Mouse (Mus musculus) telencephalon, adult 2 months (tissue): ENCODE measurements around the gene Itprip.
A peak's percentile ranks its signal among the peaks of the same experiment; 100 is the strongest.

Experiments used
- DNase-seq: peaks from one replicate; pipeline ENCODE4 v3.0.0-alpha.2; 2011; ENCODE audit warnings: low read depth, low spot score

Itprip gene

DNA sequence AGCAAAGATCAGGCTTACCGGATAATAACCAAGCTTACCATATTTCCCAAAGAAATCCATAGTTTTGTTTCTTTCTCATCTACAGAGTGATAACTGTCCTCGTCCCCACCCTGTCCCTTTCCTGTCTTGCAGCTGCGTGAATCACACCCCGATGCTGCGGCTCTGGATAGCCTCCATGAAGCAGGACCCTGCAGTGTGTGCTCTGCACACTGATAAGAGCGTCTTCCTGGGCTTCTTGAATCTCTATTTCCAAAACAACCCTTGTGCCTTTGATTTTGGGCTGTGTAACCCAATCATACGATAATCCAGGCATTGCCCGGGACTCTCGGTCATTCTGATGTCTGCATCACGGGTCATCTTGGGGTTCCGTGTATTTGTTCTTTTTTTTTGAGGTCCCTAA, 33.2 kb downstream of the Itprip start:
- no peak for DNase-seq

DNA sequence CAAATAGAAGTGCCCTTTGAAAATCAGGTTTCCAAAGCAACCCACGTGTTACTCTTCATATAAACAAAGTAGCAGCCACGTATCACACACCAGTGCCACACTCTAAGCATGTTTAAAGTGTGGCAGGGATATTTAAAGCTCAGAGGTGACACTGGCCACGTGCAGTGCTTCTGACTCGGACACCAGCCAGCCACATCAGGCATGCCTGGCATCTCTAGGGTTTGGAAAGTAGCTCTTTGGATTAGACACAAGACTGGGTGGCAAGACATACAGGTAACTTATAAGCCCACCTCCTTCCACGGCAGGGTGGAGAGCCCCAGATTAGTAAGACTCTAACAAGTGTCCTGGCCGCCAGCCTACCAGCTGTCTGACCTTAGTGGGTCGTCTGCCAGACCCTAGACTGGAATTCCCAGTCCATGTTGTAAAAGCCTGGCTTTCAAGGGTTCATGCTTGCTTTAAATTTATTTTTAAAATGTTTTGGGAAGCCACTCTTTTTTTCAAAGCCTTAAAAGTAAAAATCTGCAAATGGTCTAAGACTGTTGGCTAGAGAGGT, 33.8 kb downstream of the Itprip start:
- no peak for DNase-seq

DNA sequence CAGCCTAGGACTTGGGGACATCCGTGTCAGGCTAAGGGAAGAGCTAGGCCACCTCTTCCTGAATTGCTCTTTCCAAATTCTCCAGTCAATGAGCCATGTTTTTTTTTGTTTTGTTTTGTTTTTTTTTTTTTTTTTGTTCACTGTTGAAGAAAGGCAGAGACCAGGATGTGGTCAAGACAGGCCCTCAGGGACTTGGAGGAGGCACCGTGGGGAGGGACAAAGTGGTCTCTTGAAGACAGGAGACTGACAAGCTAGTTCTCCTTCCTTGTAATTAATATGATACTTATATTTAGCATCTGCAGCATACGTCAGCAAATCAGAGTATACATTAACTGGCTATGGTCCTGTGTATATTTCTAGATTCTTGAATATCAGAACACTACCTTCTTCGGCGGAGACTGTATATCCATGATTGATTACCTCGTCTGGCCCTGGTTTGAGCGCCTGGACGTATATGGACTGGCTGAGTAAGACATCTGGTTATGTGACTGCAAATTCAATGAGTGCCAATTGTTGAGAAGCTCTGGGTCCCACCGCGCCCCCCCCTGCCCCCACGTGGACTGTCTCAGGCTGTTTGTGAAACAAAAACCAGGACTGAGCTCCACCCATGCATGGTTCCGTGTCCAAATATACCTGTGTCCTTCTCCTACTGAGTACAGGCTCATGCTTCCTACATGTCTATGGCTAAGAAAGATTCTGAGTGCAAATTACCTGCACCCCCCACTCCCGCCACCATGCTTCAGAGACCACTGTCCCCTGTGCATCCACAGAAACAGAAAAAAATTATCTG, 34.6 kb downstream of the Itprip start:
- DNase-seq, result no peak

DNA sequence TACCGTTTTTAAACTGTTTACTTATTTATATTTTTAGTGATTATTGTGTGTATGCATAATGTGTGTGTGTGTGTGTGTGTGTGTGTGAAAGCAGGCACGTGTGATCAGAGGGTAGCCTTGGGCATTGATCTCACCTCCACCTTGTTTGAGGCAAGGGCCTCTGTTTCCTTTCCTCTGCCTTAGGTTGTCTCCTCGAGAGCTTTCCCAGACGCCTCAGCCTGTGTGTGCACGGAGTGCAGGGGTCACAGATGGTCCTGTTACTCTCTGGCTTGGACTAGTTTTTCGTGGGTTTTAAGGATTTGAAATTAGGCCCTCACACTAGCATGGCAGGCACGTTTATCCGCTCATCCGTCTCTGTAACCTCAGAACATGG, 36.2 kb downstream of the Itprip start:
- no peak for DNase-seq

DNA sequence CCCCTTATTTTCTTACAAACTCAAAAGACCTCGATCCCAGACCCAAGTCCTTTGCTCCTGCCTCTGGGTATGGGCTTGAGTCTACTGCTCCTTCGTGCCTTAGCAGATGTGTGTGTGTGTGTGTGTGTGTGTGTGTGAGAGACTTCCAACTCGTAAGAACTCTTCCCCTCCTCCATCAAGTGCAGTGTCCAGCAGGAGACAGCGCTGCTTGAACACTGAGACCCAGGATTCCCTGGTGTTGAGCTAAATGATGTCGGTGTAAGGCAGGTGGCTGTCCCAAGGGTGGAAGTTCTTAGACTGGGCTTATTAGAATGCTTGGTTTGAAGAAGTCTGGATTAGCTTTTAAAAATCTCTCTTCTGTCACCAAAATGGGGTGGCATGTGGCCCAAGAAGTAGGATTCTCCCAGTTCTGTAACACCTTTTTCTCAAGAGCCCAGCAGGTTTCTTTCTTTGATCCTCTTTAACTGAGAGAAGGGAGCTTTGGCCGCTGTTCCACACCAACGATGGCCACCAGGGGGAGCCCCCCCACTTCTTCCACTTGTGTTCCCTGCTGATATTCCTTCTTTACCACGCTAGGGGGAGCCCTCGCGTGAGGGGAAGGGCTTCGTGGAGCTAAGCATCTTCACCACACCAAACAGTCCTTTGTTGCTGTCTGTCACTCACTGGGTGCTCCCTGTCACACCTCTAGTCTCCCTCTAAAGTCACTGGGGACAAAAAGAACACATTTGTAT, 36.8 kb downstream of the Itprip start:
- DNase-seq, result peak; percentile 33

DNA sequence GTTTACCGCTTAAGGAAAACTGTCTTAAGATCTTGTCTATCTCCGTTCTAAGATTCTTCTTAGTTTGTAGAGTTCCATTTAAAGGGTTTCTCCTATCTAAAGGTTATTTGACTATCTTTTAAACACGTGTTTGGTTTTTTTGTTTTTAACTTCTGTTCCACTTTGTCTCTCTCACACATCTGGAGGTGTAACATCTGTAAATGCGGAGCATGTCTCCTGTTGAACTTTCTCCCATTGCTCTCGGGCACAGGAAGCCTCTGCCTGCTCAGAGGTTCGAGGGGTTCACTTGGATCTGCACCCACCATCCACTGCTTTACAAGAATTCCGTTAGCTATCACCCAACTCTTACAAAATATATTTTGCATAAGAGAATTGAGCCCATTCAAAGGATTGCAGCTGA, 37.6 kb downstream of the Itprip start:
- DNase-seq, result no peak

DNA sequence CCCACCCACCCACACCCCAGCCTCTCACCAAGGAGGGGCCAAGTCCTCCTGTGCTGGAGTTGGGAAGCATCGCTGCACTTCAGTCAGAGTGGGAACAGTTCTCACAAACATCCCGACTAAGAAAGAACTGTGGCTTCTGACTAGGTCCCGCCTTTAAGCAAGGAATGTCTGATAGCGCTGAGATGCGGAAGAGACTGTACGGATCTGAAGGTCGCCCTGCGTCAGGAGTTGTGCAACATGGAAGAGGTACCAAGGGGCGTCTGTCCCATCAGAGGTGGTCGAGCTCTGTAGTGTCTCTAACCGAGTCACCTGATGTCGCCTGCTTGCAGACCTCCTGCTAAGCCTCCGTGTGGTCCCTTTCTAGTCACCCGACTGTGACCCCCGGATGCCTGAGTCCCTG, 42.8 kb downstream of the Itprip start:
- no peak for DNase-seq

DNA sequence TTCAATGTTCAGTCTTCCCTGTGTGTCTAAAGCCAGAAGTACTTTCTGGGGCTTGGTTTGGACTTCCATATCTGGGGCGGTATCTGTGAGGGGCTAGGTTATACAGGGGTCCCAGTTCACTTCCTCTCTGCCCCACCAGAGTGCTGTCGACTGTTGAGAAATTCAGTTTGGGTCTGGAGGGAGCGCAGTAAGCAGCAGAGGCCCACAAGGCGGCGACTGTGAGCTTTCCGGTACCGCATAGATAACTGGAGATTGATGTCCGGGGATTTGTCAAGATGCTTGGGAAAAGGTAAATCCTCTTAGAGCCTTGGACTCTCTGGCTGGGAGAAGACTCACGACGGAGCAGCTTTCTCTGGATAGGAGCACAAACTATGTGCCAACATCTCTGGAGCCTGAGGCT, 47.6 kb downstream of the Itprip start:
- no peak for DNase-seq

DNA sequence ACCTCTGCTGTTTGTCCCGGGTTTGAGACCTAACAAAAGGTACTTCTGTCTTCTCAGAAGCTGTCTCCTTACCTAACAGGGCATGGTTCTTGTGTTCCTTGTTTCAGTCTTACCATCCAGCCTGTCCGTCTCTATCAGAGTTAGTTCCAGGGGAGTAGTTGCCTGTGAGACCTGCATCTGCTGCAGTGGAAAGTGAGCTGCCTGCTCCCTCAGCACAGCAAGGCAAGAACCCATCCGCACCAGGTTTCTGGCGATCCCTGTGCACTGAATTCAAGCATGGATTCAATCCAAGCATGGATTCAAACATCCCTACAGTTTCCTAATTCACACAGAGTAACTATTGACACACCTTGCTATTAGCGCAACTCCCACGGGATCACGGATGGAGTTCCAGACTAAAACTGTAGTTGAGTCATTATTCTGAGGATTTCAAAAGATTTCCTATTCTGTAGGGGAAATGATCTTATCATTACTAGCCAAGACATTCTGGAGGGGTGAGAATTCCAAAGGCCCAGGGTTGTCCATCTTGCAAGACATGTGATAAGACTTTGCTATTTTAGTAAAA, 48.9 kb downstream of the Itprip start:
- DNase-seq, result no peak

DNA sequence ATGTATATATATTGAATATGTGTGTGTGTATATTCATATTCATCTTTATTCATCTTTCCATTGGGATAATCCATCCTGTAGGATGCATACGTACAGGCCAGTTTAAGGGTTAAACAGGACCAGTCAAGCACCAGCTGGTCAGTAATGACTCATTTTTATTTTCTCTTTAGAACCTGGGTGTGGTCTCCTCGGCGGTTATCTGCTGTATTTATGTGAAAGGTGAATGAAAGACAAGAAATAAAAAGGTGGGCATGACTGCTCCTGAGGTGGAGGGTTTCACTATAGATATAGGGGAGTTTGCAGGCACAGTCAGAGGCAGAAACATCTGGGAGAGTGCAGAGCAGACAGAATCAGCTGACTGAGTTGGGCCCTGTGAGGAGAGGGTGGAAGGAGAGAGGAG, 49.6 kb downstream of the Itprip start:
- no peak for DNase-seq

DNA sequence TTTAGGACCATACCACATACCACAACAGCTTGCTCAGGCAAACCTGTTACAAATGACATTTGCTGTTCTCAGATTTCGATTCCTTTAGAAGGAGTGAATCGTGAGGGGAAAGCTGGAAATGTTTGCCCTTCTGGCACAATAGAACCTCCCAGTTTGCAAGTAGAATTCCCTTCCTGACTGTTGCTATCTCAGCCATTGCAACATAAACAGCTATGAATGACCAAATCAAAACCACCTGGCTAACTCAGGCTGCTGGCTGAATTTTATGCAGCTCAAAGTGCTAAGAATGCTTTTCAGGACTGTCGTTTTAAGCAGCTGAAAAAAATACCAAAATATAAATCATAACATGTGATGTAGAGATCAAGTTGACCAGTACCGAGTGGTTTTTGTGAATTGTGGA, 50.1 kb downstream of the Itprip start:
- no peak for DNase-seq

DNA sequence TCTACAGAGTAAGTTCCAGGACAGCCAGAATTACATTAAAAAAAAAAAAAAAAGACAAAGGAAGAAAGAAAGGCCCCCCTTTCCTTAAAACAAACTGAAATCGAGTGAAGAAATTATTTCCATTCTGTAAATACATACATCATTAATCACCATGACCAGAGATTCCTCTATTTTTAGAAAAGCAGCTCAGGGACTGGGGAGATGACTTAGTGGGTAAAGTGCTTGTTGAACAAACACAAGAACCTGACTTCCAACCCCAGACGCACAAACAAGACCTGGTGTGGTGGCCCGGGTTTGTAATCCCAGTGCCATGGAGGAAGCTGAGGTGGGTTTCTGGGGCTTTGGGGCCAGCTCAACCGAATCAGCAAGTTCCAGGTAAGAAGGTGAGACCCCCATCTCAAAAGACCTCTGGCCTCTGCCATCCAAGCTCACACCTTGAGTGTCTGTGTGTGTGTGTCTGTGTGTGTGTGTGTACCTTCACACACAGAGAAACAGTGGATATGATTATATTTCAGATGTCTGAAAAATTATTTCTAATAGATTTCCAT, 51.4 kb downstream of the Itprip start:
- DNase-seq, result no peak

DNA sequence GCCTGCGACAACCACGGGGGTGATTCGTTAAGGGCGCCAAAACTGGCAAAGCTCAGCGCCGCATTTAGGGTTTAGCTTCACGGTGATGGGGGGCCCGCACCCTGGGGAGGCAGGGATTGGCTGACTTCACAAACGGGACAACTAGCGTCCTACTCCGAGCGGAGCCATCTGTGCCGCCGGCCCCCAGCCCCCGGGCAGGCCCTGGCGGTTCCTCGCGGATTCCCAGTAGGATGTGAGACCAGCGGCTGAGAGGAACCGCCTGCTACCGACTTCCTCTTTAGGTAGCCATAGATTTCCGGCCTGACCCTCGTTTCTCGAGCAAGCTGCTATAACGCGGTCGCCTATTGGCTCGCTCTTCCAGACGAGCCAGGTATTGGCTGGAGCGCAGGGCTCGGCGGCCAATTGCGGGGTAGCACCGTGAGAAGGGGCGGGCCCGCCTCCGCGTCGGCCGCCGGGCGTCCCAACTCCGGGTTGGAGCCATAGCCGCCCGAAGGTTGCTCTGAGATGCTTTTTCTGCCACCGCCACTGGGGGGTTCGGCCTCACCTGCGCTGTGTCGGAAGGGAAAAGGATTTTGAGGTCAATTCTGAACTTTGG, 53.6 kb downstream of the Itprip start, which contains the start of gene Gsto2:
Gsto2 (plus strand) TSS at position 182 of the 595 bp plus-strand sequence.
- peak; percentile 98 for DNase-seq

DNA sequence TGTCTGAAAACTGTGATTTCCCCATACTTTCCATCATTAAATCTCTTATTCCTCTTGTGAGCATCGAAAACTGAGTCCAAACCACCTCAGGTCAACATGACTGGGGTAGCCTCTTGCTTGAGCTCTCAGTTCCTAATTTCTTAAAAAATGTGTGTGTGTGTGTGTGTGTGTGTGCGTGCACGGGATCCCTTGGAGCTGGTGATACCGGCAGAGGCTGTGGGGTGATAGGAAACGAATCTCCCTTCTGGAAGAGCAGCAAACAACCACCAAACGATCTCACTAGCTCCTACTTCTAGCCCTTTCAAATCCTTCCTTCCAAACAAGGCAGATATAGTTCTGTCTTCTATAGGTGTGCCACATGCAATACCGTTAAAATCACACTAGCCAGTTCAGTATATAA, 54.4 kb downstream of the Itprip start:
- DNase-seq, result no peak

DNA sequence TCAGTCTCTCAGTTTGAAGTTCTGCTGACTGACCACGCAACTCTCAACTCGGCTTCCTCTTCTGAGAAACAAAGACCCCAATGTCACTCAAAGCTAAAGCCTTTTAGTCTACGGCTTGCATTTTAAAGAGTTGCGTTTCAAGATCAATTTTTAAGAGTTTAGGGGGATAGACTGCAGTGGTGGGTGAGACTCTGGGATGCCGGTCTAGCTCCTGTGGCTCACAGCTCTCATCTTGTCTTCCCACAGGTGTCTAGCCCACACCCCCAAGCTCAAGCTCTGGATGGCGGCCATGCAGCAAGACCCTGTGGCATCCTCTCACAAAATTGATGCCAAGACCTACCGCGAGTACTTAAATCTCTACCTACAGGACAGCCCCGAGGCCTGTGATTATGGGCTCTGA, 55.0 kb downstream of the Itprip start:
- DNase-seq, result no peak

DNA sequence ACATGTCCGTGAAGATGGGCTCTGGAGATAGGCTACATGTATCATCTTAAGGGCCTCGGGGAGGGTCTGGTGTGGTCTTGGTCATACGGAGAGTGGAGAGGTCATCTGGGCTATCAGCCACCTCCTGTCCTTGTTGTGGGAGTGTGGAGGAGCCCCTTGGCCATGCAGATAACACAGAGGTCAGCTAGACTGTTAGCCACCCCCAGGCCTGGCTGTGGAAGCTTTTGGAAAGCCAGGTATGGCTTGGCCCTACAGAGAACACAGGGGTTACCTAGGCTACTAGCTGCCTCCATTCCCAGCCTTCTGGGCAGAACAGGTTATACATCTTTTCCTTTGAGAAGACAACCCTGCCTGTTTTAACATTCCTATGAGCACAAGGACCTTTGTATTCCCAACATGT, 56.5 kb downstream of the Itprip start:
- DNase-seq, result no peak

DNA sequence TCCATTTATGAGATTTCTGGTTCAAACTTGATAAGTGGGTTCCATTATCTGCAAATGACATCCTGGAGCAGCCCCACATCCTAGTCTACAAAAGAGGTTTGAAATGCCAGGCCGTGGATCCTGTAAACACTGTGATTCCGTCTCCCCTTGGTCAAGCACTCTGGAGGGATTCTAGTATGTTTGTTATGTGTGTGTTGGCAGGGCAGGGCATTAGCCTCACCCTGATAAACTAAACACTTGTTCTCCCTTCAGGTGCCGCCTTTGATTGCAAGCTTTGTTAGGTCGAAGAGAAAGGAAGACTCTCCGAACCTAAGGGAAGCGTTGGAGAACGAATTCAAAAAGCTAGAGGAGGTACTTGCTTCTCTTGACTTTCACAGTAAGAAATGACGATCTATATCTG, 59.9 kb downstream of the Itprip start:
- DNase-seq, result no peak

DNA sequence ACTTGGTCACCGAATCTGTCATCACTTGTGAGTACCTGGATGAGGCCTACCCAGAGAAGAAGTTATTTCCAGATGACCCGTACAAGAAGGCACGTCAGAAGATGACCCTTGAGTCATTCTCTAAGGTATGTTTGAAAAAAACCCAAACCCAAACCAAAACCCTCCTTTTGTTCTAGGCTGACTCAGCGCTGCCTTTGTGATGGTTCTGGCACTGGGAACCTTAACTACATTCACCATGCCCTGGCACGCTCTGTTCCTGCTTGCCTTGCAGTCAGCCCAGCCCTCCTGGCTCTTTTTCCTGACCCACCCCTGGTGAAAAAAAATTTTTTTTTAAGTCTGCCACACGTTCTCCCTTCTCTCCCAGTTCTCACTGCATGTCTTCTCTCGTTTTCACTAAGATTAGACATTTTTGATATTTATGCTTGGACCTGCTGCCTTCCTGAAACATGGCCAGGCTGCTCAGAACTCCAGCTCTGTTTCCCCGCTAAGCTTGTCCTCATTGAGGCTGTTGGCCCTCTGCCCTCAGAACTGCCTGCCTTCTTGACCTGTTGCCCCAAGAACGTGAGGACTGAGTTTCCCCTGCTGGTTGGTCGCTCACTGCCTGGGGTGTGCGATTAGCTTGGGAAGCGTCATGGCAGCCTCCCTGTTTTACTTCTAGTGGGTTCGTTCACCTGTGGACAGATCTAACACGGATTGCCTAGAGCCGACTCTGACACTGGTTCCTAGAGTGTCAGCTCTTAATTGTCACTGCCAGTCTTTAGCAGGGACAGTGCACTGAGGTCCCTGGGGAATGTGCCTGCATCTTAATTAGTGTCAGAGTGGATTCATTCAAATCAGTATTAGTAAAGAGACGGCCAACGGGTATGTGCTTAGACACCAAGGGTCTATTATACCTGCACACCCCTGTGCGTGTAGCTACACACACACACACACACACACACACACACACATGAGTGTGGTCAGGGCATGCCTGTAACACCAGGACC, 60.8 kb downstream of the Itprip start:
- no peak for DNase-seq

DNA sequence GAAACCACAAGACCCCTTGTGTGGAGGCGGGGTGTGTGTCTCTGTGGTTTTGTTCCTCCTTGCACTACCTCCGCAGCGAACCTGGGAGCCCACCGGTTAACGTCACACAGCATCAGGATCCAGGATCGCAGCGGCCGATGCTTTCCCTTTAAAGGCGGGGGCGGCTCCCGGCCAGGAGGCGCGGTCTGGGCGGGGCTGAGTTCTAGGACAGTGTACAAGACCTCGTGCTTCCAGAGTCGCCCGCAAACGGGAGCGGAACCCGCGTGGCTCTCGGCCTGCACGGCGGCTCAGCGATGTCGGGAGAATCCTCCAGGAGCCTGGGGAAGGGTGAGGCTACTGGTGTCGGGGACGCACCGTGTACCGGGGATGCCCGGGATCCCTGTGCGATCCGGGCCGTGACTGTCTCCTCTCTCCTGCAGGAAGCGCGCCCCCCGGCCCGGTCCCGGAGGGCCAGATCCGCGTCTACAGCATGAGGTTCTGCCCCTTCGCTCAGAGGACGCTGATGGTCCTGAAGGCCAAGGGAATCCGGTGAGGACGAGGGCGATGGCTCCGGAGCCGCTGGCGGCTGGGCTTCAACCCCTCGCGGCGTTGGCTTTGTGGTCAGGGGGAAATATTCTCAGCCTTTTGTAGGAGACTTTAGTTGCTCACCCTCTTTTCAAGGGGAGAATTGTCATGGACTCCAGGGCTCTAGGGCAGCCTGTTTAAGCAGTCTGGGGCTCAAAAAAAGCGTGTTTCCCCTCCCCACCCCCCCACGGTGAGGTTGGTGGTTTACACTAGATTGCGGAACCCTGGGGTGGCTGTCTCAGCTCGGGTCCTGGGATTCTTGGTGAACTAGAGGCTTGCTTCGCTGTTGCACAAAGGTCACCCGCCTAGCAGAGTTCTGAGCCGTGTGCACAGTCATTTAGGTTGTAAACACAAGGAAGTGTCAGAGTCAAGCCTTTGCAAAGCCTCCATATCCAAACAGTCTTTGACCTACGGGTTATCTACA, 64.0 kb downstream of the Itprip start, which contains the start of gene Gsto1:
Gsto1 (plus strand) TSS at position 175 of the 988 bp plus-strand sequence.
- peak; percentile 55 for DNase-seq
